Mouse (Mus musculus) small intestine, adult 2 months (tissue): ENCODE data around the gene Sipa1l3. TPM values are rescaled to one million over a fixed set of nuclear protein-coding genes. Genes with fewer than 3 reads are reported as not detected.
A peak's percentile ranks its signal among the peaks of the same experiment; 100 is the strongest.

Experiments used
- H3K27ac ChIP-seq: fragments of 200-500 bp; 2 replicates; pipeline ENCODE4 v1.5.1; 2012; ENCODE audit warnings: low read depth, low read length, control low read depth, inconsistent platforms; ENCODE audit not compliant: insufficient read depth
- H3K27me3 ChIP-seq: fragments of 200-500 bp; 2 replicates; pipeline ENCODE4 v1.6.1; 2012; ENCODE audit warnings: mild to moderate bottlenecking, moderate library complexity, low read length, inconsistent platforms; ENCODE audit not compliant: control insufficient read depth, insufficient read depth
- H3K36me3 ChIP-seq: fragments of 200-500 bp; 2 replicates; pipeline ENCODE4 v1.6.1; 2012; ENCODE audit warnings: mild to moderate bottlenecking, low read length, control low read depth, inconsistent platforms; ENCODE audit not compliant: control insufficient read depth, insufficient read depth
- H3K4me1 ChIP-seq: fragments of 200-500 bp; 2 replicates; pipeline ENCODE4 v1.6.1; 2012; ENCODE audit warnings: low read length, inconsistent platforms, mixed read lengths; ENCODE audit not compliant: control insufficient read depth, insufficient read depth, insufficient read length
- H3K4me3 ChIP-seq: fragments of 200-500 bp; 2 replicates; pipeline ENCODE4 v1.5.1; 2012; ENCODE audit warnings: low read depth, mild to moderate bottlenecking, control low read depth, inconsistent platforms, low read length, moderate library complexity
- CTCF ChIP-seq: fragments of 200-500 bp; IDR thresholded peaks from 2 replicates; pipeline ENCODE4 v1.5.1; 2012; ENCODE audit warnings: low read depth, mild to moderate bottlenecking, control low read depth, inconsistent platforms, low read length, moderate library complexity, mixed read lengths; ENCODE audit not compliant: insufficient replicate concordance, insufficient read length; ENCODE audit errors: extremely low read depth
- POLR2A ChIP-seq: fragments of 200-500 bp; IDR thresholded peaks from 2 replicates; pipeline ENCODE4 v1.6.1; 2012; ENCODE audit warnings: low read depth, mild to moderate bottlenecking, control low read depth, inconsistent platforms, low read length, moderate library complexity
- WGBS: fragments of 180-500 bp; shearing (Covaris S2); methylation state at CpG from one replicate; pipeline ENCODE4 v1.1.7; 2018; 5-methylcytosine and 5-hydroxymethylcytosine counted together
- polyA plus RNA-seq: library from polyadenylated mRNA; depleted of rRNA; stranded (reverse); fragments of >200 nt; gene quantifications from 2 replicates; pipeline ENCODE4 v1.2.3, GENCODE M21; 2012

Sipa1l3 gene
- polyA plus RNA-seq, 1 experiment = 192 TPM

- peaks cover 7% of the 10 kb centered on the region for H3K4me1 ChIP-seq
- no peak overlapping the region for H3K4me3 ChIP-seq
- TF ChIP-seq CTCF (no peak), POLR2A (no peak)
- no peaks in the 10 kb centered on the region for H3K27me3 ChIP-seq
- no peak overlapping the region for H3K27ac ChIP-seq
- 60% methylated on average over 2 of the region's 2 CpGs for WGBS
- no peaks in the 10 kb centered on the region for H3K36me3 ChIP-seq
These were observed 2.4 kb upstream of the Sipa1l3 start for GRCm38 (mm10) chr7:29520794-29521193.

- Histone ChIP-seq H3K36me3 (no peaks in the 10 kb centered on the region), H3K4me3 (peak overlapping the region; percentile 91), H3K4me1 (peaks cover 15% of the 10 kb centered on the region), H3K27ac (peak overlapping the region; percentile 56), H3K27me3 (no peaks in the 10 kb centered on the region)
- TF ChIP-seq POLR2A (no peak), CTCF (no peak)
- 2% methylated on average over 19 of the region's 19 CpGs for WGBS
These were observed 740 bp upstream of the Sipa1l3 start for GRCm38 (mm10) chr7:29519211-29519550.

GRCm38 (mm10) chr7:29518054-29518420 is 404 bp downstream of the Sipa1l3 start:
- Histone ChIP-seq H3K27me3 (no peaks in the 10 kb centered on the region), H3K4me1 (peaks cover 17% of the 10 kb centered on the region), H3K4me3 (peak overlapping the region; percentile 91), H3K27ac (peak overlapping the region; percentile 29; the same call in 1 of the 2 replicates), H3K36me3 (no peaks in the 10 kb centered on the region)
- TF ChIP-seq CTCF (no peak), POLR2A (no peak)
- WGBS = under 1% methylated on average over 28 of the region's 28 CpGs

GRCm38 (mm10) chr7:29517178-29517577 is 1.3 kb downstream of the Sipa1l3 start:
- Histone ChIP-seq H3K4me1 (peaks cover 24% of the 10 kb centered on the region), H3K27ac (no peak overlapping the region), H3K27me3 (no peaks in the 10 kb centered on the region), H3K4me3 (peak overlapping the region; percentile 33), H3K36me3 (no peaks in the 10 kb centered on the region)
- TF ChIP-seq POLR2A = no peak
- no peak for TF ChIP-seq CTCF
- 41% methylated on average over 5 of the region's 5 CpGs for WGBS

- no peaks in the 10 kb centered on the region for H3K27me3 ChIP-seq
- H3K27ac ChIP-seq = no peak overlapping the region
- peaks cover 33% of the 10 kb centered on the region for H3K4me1 ChIP-seq
- TF ChIP-seq CTCF (no peak), POLR2A (no peak)
- H3K36me3 ChIP-seq = no peaks in the 10 kb centered on the region
- 80% methylated on average over 3 of the region's 3 CpGs for WGBS
- H3K4me3 ChIP-seq = no peak overlapping the region
These were observed 2.8 kb downstream of the Sipa1l3 start for GRCm38 (mm10) chr7:29515652-29516051.

- WGBS = 19% methylated on average over 4 of the region's 4 CpGs
- no peaks in the 10 kb centered on the region for H3K27me3 ChIP-seq
- no peak overlapping the region for H3K4me3 ChIP-seq
- peaks cover 45% of the 10 kb centered on the region for H3K4me1 ChIP-seq
- TF ChIP-seq CTCF (no peak), POLR2A (no peak)
- no peaks in the 10 kb centered on the region for H3K36me3 ChIP-seq
- H3K27ac ChIP-seq = no peak overlapping the region
These were observed 5.7 kb downstream of the Sipa1l3 start for GRCm38 (mm10) chr7:29512729-29513128.

GRCm38 (mm10) chr7:29511598-29512275 is 6.7 kb downstream of the Sipa1l3 start:
- WGBS = 30% methylated on average over 9 of the region's 9 CpGs
- no peak overlapping the region for H3K4me3 ChIP-seq
- peaks cover 47% of the 10 kb centered on the region for H3K4me1 ChIP-seq
- no peaks in the 10 kb centered on the region for H3K36me3 ChIP-seq
- no peaks in the 10 kb centered on the region for H3K27me3 ChIP-seq
- no peak overlapping the region for H3K27ac ChIP-seq
- TF ChIP-seq CTCF (no peak), POLR2A (no peak)
